Mouse (Mus musculus): ENCODE measurements at regions not wholly inside any gene's neighbourhood (a gene's known extent, or its start where the extent isn't known, plus 50 kb on each side); places are given as distances from the start of the nearest gene placed in this dataset.

- no peak for ATAC-seq (ENCODE audit: low FRiP score, low read depth)
- Histone ChIP-seq H3K4me3 (replicated peaks; ENCODE audit: low read length) (no peak overlapping the region), H3K36me3 (ENCODE audit: control insufficient read depth, insufficient read depth, low read length) (no peaks in the 10 kb centered on the region), H3K27me3 (ENCODE audit: control insufficient read depth, insufficient read depth, low read length) (no peaks in the 10 kb centered on the region; the same call in 1 of the 2 replicates), H3K9me3 (ENCODE audit: control insufficient read depth, low read length) (no peaks in the 10 kb centered on the region), H3K4me1 (ENCODE audit: control insufficient read depth, insufficient read depth, low read length) (peaks cover 8% of the 10 kb centered on the region; the same call in 1 of the 2 replicates), H3K27ac (replicated peaks; ENCODE audit: low read depth, low read length) (no peak overlapping the region), H3K4me2 (replicated peaks; ENCODE audit: low read depth, low read length, severe bottlenecking) (no peak overlapping the region), H3K9ac (ENCODE audit: low read depth, low read length, severe bottlenecking) (no peak overlapping the region)
- DNase-seq (ENCODE audit: low spot score), result no peak
- TF ChIP-seq POLR2A (IDR thresholded peaks at IDR 0.05; ENCODE audit: borderline replicate concordance, extremely low read depth, insufficient read depth, insufficient read length), result no peak
- WGBS, result 19% methylated on average over 2 of the region's 2 CpGs
These were observed 86.5 kb upstream of the Cd93 start for GRCm38 (mm10) chr2:148529900-148530299.

- Histone ChIP-seq H3K9me3 (ENCODE audit: control insufficient read depth, low read length) (no peaks in the 10 kb centered on the region), H3K36me3 (ENCODE audit: control insufficient read depth, insufficient read depth, low read length) (no peaks in the 10 kb centered on the region), H3K27ac (replicated peaks; ENCODE audit: low read depth, low read length) (no peak overlapping the region), H3K4me2 (replicated peaks; ENCODE audit: low read depth, low read length, severe bottlenecking) (no peak overlapping the region), H3K4me1 (ENCODE audit: control insufficient read depth, insufficient read depth, low read length) (peaks cover 8% of the 10 kb centered on the region; the same call in 1 of the 2 replicates), H3K9ac (ENCODE audit: low read depth, low read length, severe bottlenecking) (no peak overlapping the region), H3K4me3 (replicated peaks; ENCODE audit: low read length) (no peak overlapping the region), H3K27me3 (ENCODE audit: control insufficient read depth, insufficient read depth, low read length) (no peaks in the 10 kb centered on the region; the same call in 1 of the 2 replicates)
- no peak for TF ChIP-seq POLR2A (IDR thresholded peaks at IDR 0.05; ENCODE audit: borderline replicate concordance, extremely low read depth, insufficient read depth, insufficient read length)
- ATAC-seq (ENCODE audit: low FRiP score, low read depth) (no peak), DNase-seq (ENCODE audit: low spot score) (no peak)
- WGBS, result 89% methylated on average over 5 of the region's 5 CpGs
These were observed 84.4 kb upstream of the Cd93 start for GRCm38 (mm10) chr2:148527755-148528154.

- Histone ChIP-seq H3K4me3 (replicated peaks; ENCODE audit: low read length) (no peak overlapping the region), H3K27me3 (ENCODE audit: control insufficient read depth, insufficient read depth, low read length) (no peaks in the 10 kb centered on the region), H3K9me3 (ENCODE audit: control insufficient read depth, low read length) (no peaks in the 10 kb centered on the region), H3K4me2 (replicated peaks; ENCODE audit: low read depth, low read length, severe bottlenecking) (no peak overlapping the region), H3K36me3 (ENCODE audit: control insufficient read depth, insufficient read depth, low read length) (no peaks in the 10 kb centered on the region), H3K4me1 (ENCODE audit: control insufficient read depth, insufficient read depth, low read length) (peaks cover 9% of the 10 kb centered on the region), H3K9ac (ENCODE audit: low read depth, low read length, severe bottlenecking) (no peak overlapping the region), H3K27ac (replicated peaks; ENCODE audit: low read depth, low read length) (no peak overlapping the region)
- ATAC-seq (ENCODE audit: low FRiP score, low read depth), result no peak
- TF ChIP-seq POLR2A (IDR thresholded peaks at IDR 0.05; ENCODE audit: borderline replicate concordance, extremely low read depth, insufficient read depth, insufficient read length), result no peak
- 89% methylated on average over 6 of the region's 6 CpGs for WGBS
- no peak for DNase-seq (ENCODE audit: low spot score)
These were observed 82.1 kb upstream of the Cd93 start for GRCm38 (mm10) chr2:148525496-148525895.

GRCm38 (mm10) chr2:148523401-148523800, 80.0 kb upstream of the Cd93 start:
- 79% methylated on average over 3 of the region's 3 CpGs for WGBS
- Histone ChIP-seq H3K4me1 (ENCODE audit: control insufficient read depth, insufficient read depth, low read length) (peaks cover 5% of the 10 kb centered on the region; the same call in 1 of the 2 replicates), H3K36me3 (ENCODE audit: control insufficient read depth, insufficient read depth, low read length) (no peaks in the 10 kb centered on the region), H3K4me2 (replicated peaks; ENCODE audit: low read depth, low read length, severe bottlenecking) (no peak overlapping the region), H3K27ac (replicated peaks; ENCODE audit: low read depth, low read length) (no peak overlapping the region), H3K27me3 (ENCODE audit: control insufficient read depth, insufficient read depth, low read length) (no peaks in the 10 kb centered on the region), H3K4me3 (replicated peaks; ENCODE audit: low read length) (no peak overlapping the region), H3K9ac (ENCODE audit: low read depth, low read length, severe bottlenecking) (no peak overlapping the region), H3K9me3 (ENCODE audit: control insufficient read depth, low read length) (no peaks in the 10 kb centered on the region)
- no peak for TF ChIP-seq POLR2A (IDR thresholded peaks at IDR 0.05; ENCODE audit: borderline replicate concordance, extremely low read depth, insufficient read depth, insufficient read length)
- ATAC-seq (ENCODE audit: low FRiP score, low read depth), result no peak
- DNase-seq (ENCODE audit: low spot score), result no peak

GRCm38 (mm10) chr2:148522936-148523335, 79.6 kb upstream of the Cd93 start:
- WGBS, result 81% methylated on average over 2 of the region's 2 CpGs
- Histone ChIP-seq H3K4me1 (ENCODE audit: control insufficient read depth, insufficient read depth, low read length) (peaks cover 5% of the 10 kb centered on the region; the same call in 1 of the 2 replicates), H3K27ac (replicated peaks; ENCODE audit: low read depth, low read length) (no peak overlapping the region), H3K9ac (ENCODE audit: low read depth, low read length, severe bottlenecking) (no peak overlapping the region), H3K4me3 (replicated peaks; ENCODE audit: low read length) (no peak overlapping the region), H3K27me3 (ENCODE audit: control insufficient read depth, insufficient read depth, low read length) (no peaks in the 10 kb centered on the region), H3K4me2 (replicated peaks; ENCODE audit: low read depth, low read length, severe bottlenecking) (no peak overlapping the region), H3K36me3 (ENCODE audit: control insufficient read depth, insufficient read depth, low read length) (no peaks in the 10 kb centered on the region), H3K9me3 (ENCODE audit: control insufficient read depth, low read length) (no peaks in the 10 kb centered on the region)
- DNase-seq (ENCODE audit: low spot score) (no peak), ATAC-seq (ENCODE audit: low FRiP score, low read depth) (no peak)
- no peak for TF ChIP-seq POLR2A (IDR thresholded peaks at IDR 0.05; ENCODE audit: borderline replicate concordance, extremely low read depth, insufficient read depth, insufficient read length)
